In genomic region chr3:126639098-126639513, GRCm38 (mm10) we compare ENCODE assay signal across 10 mouse cellular contexts. TPM values are rescaled to one million over a fixed set of nuclear protein-coding genes. Genes with fewer than 3 reads are reported as not detected.
A peak's percentile ranks its signal among the peaks of the same experiment; 100 is the strongest.
DNase-seq lines count a peak whose midpoint lies in the region; ATAC-seq and TF ChIP-seq lines count a peak whose summit lies in the region.
"Had no signal": no experiment of that assay in that cellular context is flagged by ENCODE, and none has a peak within 500 bp of the region (broad histone marks: within the 10 kb centered on the region; RNA-seq: fewer than 3 reads in every experiment).

No protein-coding gene starts in this region.

- no peak overlapping the region for H3K9ac ChIP-seq in embryonic facial prominence, embryonic 14.5 days (ENCODE audit: low read depth, low read length)
- no peak overlapping the region for H3K9ac ChIP-seq in lung, postnatal 0 days (replicated peaks; ENCODE audit: low read depth)

- TF ChIP-seq EP300 in lung, postnatal 0 days (IDR thresholded peaks at IDR 0.05) = peak; percentile 44; the same call in 1 of the 2 replicates

- TF ChIP-seq CTCF in lung, postnatal 0 days (IDR thresholded peaks at IDR 0.05) = peak; percentile 39

- no peaks in the 10 kb centered on the region for H3K9me3 ChIP-seq in embryonic facial prominence, embryonic 14.5 days (ENCODE audit: control insufficient read depth, low read length)
- H3K9me3 ChIP-seq in embryonic facial prominence, embryonic 10.5 days = no peaks in the 10 kb centered on the region
- H3K9me3 ChIP-seq in lung, postnatal 0 days (ENCODE audit: low read length) = no peaks in the 10 kb centered on the region

- H3K4me3 ChIP-seq in embryonic facial prominence, embryonic 14.5 days (ENCODE audit: low read depth, low read length) = no peak overlapping the region
- no peak overlapping the region for H3K4me3 ChIP-seq in embryonic facial prominence, embryonic 10.5 days
- no peak overlapping the region for H3K4me3 ChIP-seq in lung, postnatal 0 days (ENCODE audit: low read depth, low read length)

- H3K4me1 ChIP-seq in embryonic facial prominence, embryonic 14.5 days (ENCODE audit: control insufficient read depth, insufficient read depth, low read length) = no peaks in the 10 kb centered on the region; the same call in none of the 2 replicates
- peaks cover 19% of the 10 kb centered on the region for H3K4me1 ChIP-seq in embryonic facial prominence, embryonic 10.5 days
- peaks cover 14% of the 10 kb centered on the region for H3K4me1 ChIP-seq in lung, postnatal 0 days (ENCODE audit: insufficient read depth, low read depth, low read length)

- no peak overlapping the region for H3K27ac ChIP-seq in embryonic facial prominence, embryonic 14.5 days (replicated peaks; ENCODE audit: low read depth, low read length)
- no peak overlapping the region for H3K27ac ChIP-seq in embryonic facial prominence, embryonic 10.5 days (replicated peaks)
- H3K27ac ChIP-seq in lung, postnatal 0 days (ENCODE audit: low read length) = peak overlapping the region; percentile 43; the same call in 1 of the 2 replicates

- no peaks in the 10 kb centered on the region for H3K36me3 ChIP-seq in embryonic facial prominence, embryonic 14.5 days (ENCODE audit: control insufficient read depth, insufficient read depth, low read length)
- no peaks in the 10 kb centered on the region for H3K36me3 ChIP-seq in embryonic facial prominence, embryonic 10.5 days (replicated peaks)
- H3K36me3 ChIP-seq in lung, postnatal 0 days (ENCODE audit: insufficient read depth, low read length) = no peaks in the 10 kb centered on the region

- no peaks in the 10 kb centered on the region for H3K27me3 ChIP-seq in embryonic facial prominence, embryonic 14.5 days (replicated peaks; ENCODE audit: control insufficient read depth, insufficient read depth, low read length)
- no peaks in the 10 kb centered on the region for H3K27me3 ChIP-seq in embryonic facial prominence, embryonic 10.5 days (replicated peaks; ENCODE audit: low read depth, poor library complexity, severe bottlenecking)
- no peaks in the 10 kb centered on the region for H3K27me3 ChIP-seq in lung, postnatal 0 days (replicated peaks; ENCODE audit: insufficient read depth, low read length)
- H3K27me3 ChIP-seq: CH12.LX had no signal

- 58% methylated on average over 5 of the region's 5 CpGs for WGBS in embryonic facial prominence, embryonic 14.5 days
- WGBS in embryonic facial prominence, embryonic 10.5 days = 83% methylated on average over 5 of the region's 5 CpGs
- WGBS in lung, postnatal 0 days = 21% methylated on average over 5 of the region's 5 CpGs

- DNase-seq in embryonic facial prominence, embryonic 14.5 days (ENCODE audit: low spot score) = peak; percentile 65
- no peak for DNase-seq in embryonic facial prominence, embryonic 10.5 days (ENCODE audit: low spot score)
- peak; percentile 41 to 54 for DNase-seq in right cerebral cortex, postnatal 10 days (ENCODE audit: low spot score in 2 of 2)
- no peak for DNase-seq in right cerebral cortex, adult 2 months (ENCODE audit: low spot score in 2 of 2)
- peak; percentile 87 for DNase-seq in lung, postnatal 0 days (ENCODE audit: low spot score)
- no peak for DNase-seq in urinary bladder, postnatal 36 days (ENCODE audit: low spot score in 2 of 2)
- no peak for DNase-seq in cerebellum, postnatal 36 days
- no peak for DNase-seq in urinary bladder, postnatal 25 days (ENCODE audit: low spot score)
- DNase-seq: cerebellum, adult 9-11 months had no signal

- ATAC-seq in embryonic facial prominence, embryonic 14.5 days (ENCODE audit: low read depth) = peak; percentile 20; the same call in 1 of the 2 replicates
- peak; percentile 77 for ATAC-seq in lung, postnatal 0 days

- H3K4me2 ChIP-seq in embryonic facial prominence, embryonic 14.5 days (ENCODE audit: low read depth, low read length) = no peak overlapping the region
- H3K4me2 ChIP-seq in lung, postnatal 0 days (replicated peaks; ENCODE audit: low read depth, low read length) = peak overlapping the region; percentile 32; the same call in 1 of the 2 replicates

RNA-seq across cellular contexts. Expression of gene Camk2d, which starts 43.0 kb away (rescaled TPM):
- 40.8 and 40.9 TPM in 2 replicates for polyA plus RNA-seq in embryonic facial prominence, embryonic 14.5 days (2014; fragmentation: Nextera tagmentation; extraction: Ambion mirVana)
- polyA plus RNA-seq in embryonic facial prominence, embryonic 10.5 days (2016; fragmentation: Nextera tagmentation; extraction: Ambion mirVana) = 12.3 and 13.7 TPM in 2 replicates
- 36.6 and 39.9 TPM in 2 replicates for polyA plus RNA-seq in lung, postnatal 0 days (2015; fragmentation: Nextera tagmentation; extraction: Ambion mirVana)

Comparison
In these comparisons a context has a peak if more than half of its experiments do, and no peak if none do; other contexts are left out.
1. DNase-seq: peak in embryonic facial prominence, embryonic 14.5 days (single experiment), right cerebral cortex, postnatal 10 days (2 of 2) and lung, postnatal 0 days (single experiment); none in embryonic facial prominence, embryonic 10.5 days (single experiment), right cerebral cortex, adult 2 months (0 of 2), urinary bladder, postnatal 36 days (0 of 2), cerebellum, postnatal 36 days (0 of 2) and urinary bladder, postnatal 25 days (single experiment).